11 mouse cellular contexts compared by ENCODE assay signal in genomic region chr4:151334951-151335742, GRCm38 (mm10).
A peak's percentile ranks its signal among the peaks of the same experiment; 100 is the strongest.
DNase-seq lines count a peak whose midpoint lies in the region; ATAC-seq and TF ChIP-seq lines count a peak whose summit lies in the region.
"Had no signal": no experiment of that assay in that cellular context is flagged by ENCODE, and none has a peak within 500 bp of the region (broad histone marks: within the 10 kb centered on the region; RNA-seq: fewer than 3 reads in every experiment).

No protein-coding gene starts in this region.

- H3K27ac ChIP-seq in spleen, adult 2 months (ENCODE audit: insufficient read depth, low read length): no peak overlapping the region
- H3K27ac ChIP-seq: heart, embryonic 15.5 days had no signal

- 42% methylated on average over 23 of the region's 23 CpGs for WGBS in spleen, adult 2 months

- DNase-seq in frontal cortex, postnatal 36 days (ENCODE audit: low spot score in 2 of 2): peak; percentile 26 to 40
- DNase-seq in spleen, adult 2 months (ENCODE audit: low read depth in 1 of 2, low spot score in 2 of 2): no peak
- DNase-seq in spleen, postnatal 4 days (ENCODE audit: low spot score in 2 of 2): no peak
- peak; percentile 73 for DNase-seq in kidney, postnatal 10 days
- peak; percentile 58 for DNase-seq in testis, postnatal 14 days (ENCODE audit: low spot score)

- no peak for TF ChIP-seq POLR2A in spleen, adult 2 months (IDR thresholded peaks at IDR 0.05; ENCODE audit: low read depth, low read length)

- no peaks in the 10 kb centered on the region for H3K27me3 ChIP-seq in spleen, adult 2 months (ENCODE audit: control insufficient read depth, insufficient read depth, low read length)

- TF ChIP-seq CTCF in spleen, adult 2 months (IDR thresholded peaks at IDR 0.05; ENCODE audit: extremely low read depth, insufficient read depth, insufficient read length, insufficient replicate concordance): peak; percentile 32; the same call in 1 of the 2 replicates

- ATAC-seq in frontal cortex, adult (ENCODE audit: low TSS enrichment): no peak
- peak; percentile 76 for ATAC-seq in common myeloid progenitor, adult 5-6 weeks (replicated peaks; ENCODE audit: low read depth, poor library complexity, severe bottlenecking)
- ATAC-seq in megakaryocyte progenitor cell, adult 5-6 weeks (replicated peaks; ENCODE audit: poor library complexity): peak; percentile 84

- H3K4me3 ChIP-seq in spleen, adult 2 months (ENCODE audit: extremely low read depth, insufficient read depth, insufficient read length): no peak overlapping the region
- H3K4me3 ChIP-seq: heart, embryonic 15.5 days; myocyte had no signal

- no peaks in the 10 kb centered on the region for H3K4me1 ChIP-seq in spleen, adult 2 months (ENCODE audit: control insufficient read depth, insufficient read depth, insufficient read length)

- no peaks in the 10 kb centered on the region for H3K36me3 ChIP-seq in spleen, adult 2 months (ENCODE audit: control insufficient read depth, insufficient read depth, low read length)
- H3K36me3 ChIP-seq: G1E; heart, embryonic 15.5 days had no signal

Comparison
In these comparisons a context has a peak if more than half of its experiments do, and no peak if none do; other contexts are left out.
1. DNase-seq: peak in frontal cortex, postnatal 36 days (2 of 2), kidney, postnatal 10 days (single experiment) and testis, postnatal 14 days (single experiment); none in spleen, adult 2 months (0 of 2) and spleen, postnatal 4 days (0 of 2).